Mouse (Mus musculus): ENCODE data around the gene Tnfrsf22. TPM values are rescaled to one million over a fixed set of nuclear protein-coding genes. Genes with fewer than 3 reads are reported as not detected.
A peak's percentile ranks its signal among the peaks of the same experiment; 100 is the strongest.

The Tnfrsf22 gene
- polyA plus RNA-seq, 1 experiment from 2014 or later, result 3.1 TPM

DNA sequence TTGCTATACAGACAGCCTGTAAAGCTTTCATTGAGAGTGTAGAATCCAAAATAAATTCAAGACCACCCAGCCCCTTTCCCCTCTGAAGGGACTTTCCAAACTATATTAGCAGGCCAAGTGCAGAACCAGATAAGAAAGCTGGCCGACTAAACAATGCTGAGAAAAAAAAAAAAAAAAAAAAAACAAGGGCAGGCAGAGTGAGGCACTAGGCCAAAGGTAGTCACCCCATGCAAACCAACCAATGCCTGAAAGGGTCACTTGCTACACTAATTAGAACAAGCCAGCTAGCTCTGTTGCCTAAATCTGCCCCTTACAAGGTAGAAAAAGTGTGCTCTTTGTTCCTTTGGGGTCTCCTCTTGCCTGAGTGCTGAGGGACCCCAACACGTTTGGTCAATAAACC, 44.6 kb downstream of the Tnfrsf22 start:
- no peaks in the 10 kb centered on the region for H3K36me3 ChIP-seq (ENCODE audit: control insufficient read depth, insufficient read depth)
- no peak for TF ChIP-seq CTCF (IDR thresholded peaks at IDR 0.05; ENCODE audit: low read depth)
- no peaks in the 10 kb centered on the region for H3K4me1 ChIP-seq (replicated peaks; ENCODE audit: control insufficient read depth, insufficient read depth, low read length)
- no peak overlapping the region for H3K4me3 ChIP-seq (ENCODE audit: low read depth, low read length)
- no peaks in the 10 kb centered on the region for H3K9me3 ChIP-seq (ENCODE audit: control insufficient read depth)
- no peak overlapping the region for H3K9ac ChIP-seq (ENCODE audit: low read depth, low read length)
- ATAC-seq, result no peak
- H3K27me3 ChIP-seq (replicated peaks; ENCODE audit: control insufficient read depth, insufficient read depth, low read length), result no peaks in the 10 kb centered on the region
- no peak overlapping the region for H3K27ac ChIP-seq (ENCODE audit: low read depth, low read length)
- H3K4me2 ChIP-seq (replicated peaks; ENCODE audit: low read depth), result no peak overlapping the region
- WGBS, result 81% methylated on average over 2 of the region's 2 CpGs

DNA sequence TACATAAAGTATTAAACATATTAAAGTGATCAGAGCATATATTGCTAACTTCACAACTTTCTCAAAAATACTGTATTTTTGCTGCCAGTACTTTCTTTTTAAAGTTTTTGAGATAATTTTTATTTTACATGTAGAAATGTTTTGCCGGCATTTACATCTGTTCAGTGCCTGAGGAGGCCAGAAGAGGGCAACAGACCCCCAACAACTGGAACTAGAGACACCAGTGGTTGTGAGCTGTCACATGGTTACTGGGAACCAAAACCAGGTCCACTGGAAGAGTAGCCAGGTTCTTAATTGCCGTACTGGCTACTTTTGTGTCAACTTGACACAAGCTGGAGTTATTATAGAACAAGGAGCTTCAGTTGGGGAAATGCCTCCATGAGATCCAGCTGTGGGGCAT, 47.8 kb downstream of the Tnfrsf22 start:
- Histone ChIP-seq H3K36me3 (ENCODE audit: control insufficient read depth, insufficient read depth) (peaks cover under 1% of the 10 kb centered on the region; the same call in 1 of the 2 replicates), H3K27ac (ENCODE audit: low read depth, low read length) (no peak overlapping the region), H3K4me3 (ENCODE audit: low read depth, low read length) (no peak overlapping the region), H3K27me3 (replicated peaks; ENCODE audit: control insufficient read depth, insufficient read depth, low read length) (no peaks in the 10 kb centered on the region), H3K9me3 (ENCODE audit: control insufficient read depth) (no peaks in the 10 kb centered on the region), H3K4me2 (replicated peaks; ENCODE audit: low read depth) (no peak overlapping the region), H3K9ac (ENCODE audit: low read depth, low read length) (no peak overlapping the region), H3K4me1 (replicated peaks; ENCODE audit: control insufficient read depth, insufficient read depth, low read length) (peaks cover 3% of the 10 kb centered on the region; the same call in 1 of the 2 replicates)
- 83% methylated on average over 2 of the region's 2 CpGs for WGBS
- TF ChIP-seq CTCF (IDR thresholded peaks at IDR 0.05; ENCODE audit: low read depth), result peak; percentile 47
- ATAC-seq, result no peak

- H3K4me1 ChIP-seq (replicated peaks; ENCODE audit: control insufficient read depth, insufficient read depth, low read length), result peaks cover 5% of the 10 kb centered on the region
- peak overlapping the region; percentile 93 for H3K4me3 ChIP-seq (ENCODE audit: low read depth, low read length)
- peak overlapping the region; percentile 88 for H3K4me2 ChIP-seq (replicated peaks; ENCODE audit: low read depth)
- H3K27me3 ChIP-seq (replicated peaks; ENCODE audit: control insufficient read depth, insufficient read depth, low read length), result no peaks in the 10 kb centered on the region
- ATAC-seq, result no peak
- no peaks in the 10 kb centered on the region for H3K9me3 ChIP-seq (ENCODE audit: control insufficient read depth)
- no peak for TF ChIP-seq CTCF (IDR thresholded peaks at IDR 0.05; ENCODE audit: low read depth)
- H3K9ac ChIP-seq (ENCODE audit: low read depth, low read length), result no peak overlapping the region
- WGBS, result 8% methylated on average over 12 of the region's 15 CpGs
- H3K36me3 ChIP-seq (ENCODE audit: control insufficient read depth, insufficient read depth), result peaks cover 8% of the 10 kb centered on the region; the same call in 1 of the 2 replicates
- H3K27ac ChIP-seq (ENCODE audit: low read depth, low read length), result no peak overlapping the region
Measured at GRCm38 (mm10) chr7:143600231-143600740, 49.2 kb downstream of the Tnfrsf22 start.

GRCm38 (mm10) chr7:143599428-143600230, 49.8 kb downstream of the Tnfrsf22 start, which contains the start of gene Cars:
Cars (minus strand) TSS chr7:143600090.
- peak within 1 kb of the TSS; percentile 93 for H3K4me3 ChIP-seq (ENCODE audit: low read depth, low read length)
- H3K4me2 ChIP-seq (replicated peaks; ENCODE audit: low read depth), result peak within 1 kb of the TSS; percentile 88
- H3K9me3 ChIP-seq (ENCODE audit: control insufficient read depth), result no peaks in the 10 kb centered on the region
- no peak for TF ChIP-seq CTCF (IDR thresholded peaks at IDR 0.05; ENCODE audit: low read depth)
- no peaks in the 10 kb centered on the region for H3K27me3 ChIP-seq (replicated peaks; ENCODE audit: control insufficient read depth, insufficient read depth, low read length)
- peaks cover 7% of the 10 kb centered on the region for H3K4me1 ChIP-seq (replicated peaks; ENCODE audit: control insufficient read depth, insufficient read depth, low read length)
- peak within 1 kb of the TSS; percentile 86 for H3K9ac ChIP-seq (ENCODE audit: low read depth, low read length)
- H3K36me3 ChIP-seq (ENCODE audit: control insufficient read depth, insufficient read depth), result peaks cover 8% of the 10 kb centered on the region; the same call in 1 of the 2 replicates
- WGBS, result 1% methylated on average over 35 of the region's 35 CpGs
- H3K27ac ChIP-seq (ENCODE audit: low read depth, low read length), result no peak within 1 kb of the TSS
- peak; percentile 97 for ATAC-seq

DNA sequence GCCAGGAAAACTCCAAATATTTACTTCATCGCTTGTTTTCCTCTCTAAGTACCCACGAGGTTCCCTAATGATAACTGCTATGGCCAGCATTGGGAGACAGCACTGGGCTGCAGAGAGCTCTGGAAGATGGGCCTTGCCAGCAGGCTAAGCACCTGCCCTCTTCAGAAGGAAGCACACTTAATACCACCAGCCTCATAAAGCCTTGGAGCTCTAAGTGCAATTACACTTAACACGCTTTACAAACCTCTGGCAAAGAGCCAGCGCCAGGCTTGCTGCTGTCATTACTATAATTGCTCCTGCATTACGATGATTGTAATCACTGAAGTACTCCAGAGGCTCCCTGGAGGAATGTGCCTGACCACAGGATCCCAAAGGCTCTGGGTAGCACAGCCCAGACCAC, 54.6 kb downstream of the Tnfrsf22 start:
- no peaks in the 10 kb centered on the region for H3K27me3 ChIP-seq (replicated peaks; ENCODE audit: control insufficient read depth, insufficient read depth, low read length)
- peaks cover 22% of the 10 kb centered on the region; the same call in 1 of the 2 replicates for H3K36me3 ChIP-seq (ENCODE audit: control insufficient read depth, insufficient read depth)
- no peak overlapping the region; the same call in 1 of the 2 replicates for H3K27ac ChIP-seq (ENCODE audit: low read depth, low read length)
- H3K4me2 ChIP-seq (replicated peaks; ENCODE audit: low read depth), result no peak overlapping the region
- ATAC-seq, result peak; percentile 77
- 27% methylated on average over 5 of the region's 5 CpGs for WGBS
- no peaks in the 10 kb centered on the region for H3K9me3 ChIP-seq (ENCODE audit: control insufficient read depth)
- TF ChIP-seq CTCF (IDR thresholded peaks at IDR 0.05; ENCODE audit: low read depth), result no peak; the same call in 1 of the 2 replicates
- H3K9ac ChIP-seq (ENCODE audit: low read depth, low read length), result no peak overlapping the region
- peaks cover 7% of the 10 kb centered on the region for H3K4me1 ChIP-seq (replicated peaks; ENCODE audit: control insufficient read depth, insufficient read depth, low read length)
- H3K4me3 ChIP-seq (ENCODE audit: low read depth, low read length), result no peak overlapping the region

GRCm38 (mm10) chr7:143592255-143592654, 57.2 kb downstream of the Tnfrsf22 start:
- peaks cover 4% of the 10 kb centered on the region; the same call in 1 of the 2 replicates for H3K4me1 ChIP-seq (replicated peaks; ENCODE audit: control insufficient read depth, insufficient read depth, low read length)
- H3K27me3 ChIP-seq (replicated peaks; ENCODE audit: control insufficient read depth, insufficient read depth, low read length), result no peaks in the 10 kb centered on the region
- H3K9me3 ChIP-seq (ENCODE audit: control insufficient read depth), result no peaks in the 10 kb centered on the region
- H3K36me3 ChIP-seq (ENCODE audit: control insufficient read depth, insufficient read depth), result peaks cover 41% of the 10 kb centered on the region
- no peak for TF ChIP-seq CTCF (IDR thresholded peaks at IDR 0.05; ENCODE audit: low read depth)
- no peak for ATAC-seq
- no peak overlapping the region for H3K4me2 ChIP-seq (replicated peaks; ENCODE audit: low read depth)
- WGBS, result 86% methylated on average over 10 of the region's 10 CpGs
- no peak overlapping the region for H3K27ac ChIP-seq (ENCODE audit: low read depth, low read length)
- H3K9ac ChIP-seq (ENCODE audit: low read depth, low read length), result no peak overlapping the region
- H3K4me3 ChIP-seq (ENCODE audit: low read depth, low read length), result no peak overlapping the region
